Mouse (Mus musculus): Measurements from ENCODE around the gene Aoc2. TPM values are rescaled to one million over a fixed set of nuclear protein-coding genes. Genes with fewer than 3 reads are reported as not detected.

Gene Aoc2
- total and polyA plus RNA-seq, 3 experiments = 12.1 to 21.1 TPM; not detected in 1

GRCm38 (mm10) chr11:101349216-101349615 is 24.4 kb downstream of the Aoc2 start:
- TF ChIP-seq ZNF384 (IDR thresholded peaks at IDR 0.05; ENCODE audit: low read depth, low read length) (no peak), BHLHE40 (IDR thresholded peaks at IDR 0.05; ENCODE audit: borderline replicate concordance, low read depth, low read length) (no peak), MAZ (IDR thresholded peaks at IDR 0.05; ENCODE audit: low read depth, low read length) (no peak), JUND (IDR thresholded peaks at IDR 0.05; ENCODE audit: low read depth, low read length) (no peak), UBTF (IDR thresholded peaks at IDR 0.05; ENCODE audit: borderline replicate concordance, insufficient read depth, low read depth, low read length) (no peak), POLR2AphosphoS2 (IDR thresholded peaks at IDR 0.05; ENCODE audit: low read length) (no peak), MXI1 (IDR thresholded peaks at IDR 0.05; ENCODE audit: low read depth, low read length) (no peak), MAX (IDR thresholded peaks at IDR 0.05; ENCODE audit: low read length) (no peak), EP300 (IDR thresholded peaks at IDR 0.05; ENCODE audit: low read depth in 1 of 2, low read length in 2 of 2) (no peak), USF1 (IDR thresholded peaks at IDR 0.05; ENCODE audit: low read depth, low read length) (no peak), SIN3A (IDR thresholded peaks at IDR 0.05; ENCODE audit: low read length) (no peak), CHD1 (IDR thresholded peaks at IDR 0.05; ENCODE audit: low read depth, low read length) (no peak)
- H3K36me3 ChIP-seq (ENCODE audit: control insufficient read depth in 1 of 2, insufficient read depth in 2 of 2, low read length in 2 of 2) = no peaks in the 10 kb centered on the region
- peaks cover 0 to 2% of the 10 kb centered on the region in 2 experiments; a peak in 2 of 4 replicates for H3K27me3 ChIP-seq (ENCODE audit: control insufficient read depth in 1 of 2, insufficient read depth in 2 of 2, low read length in 2 of 2)
- H3K79me2 ChIP-seq (ENCODE audit: control insufficient read depth, insufficient read depth, low read length, poor library complexity) = no peaks in the 10 kb centered on the region
- no peak overlapping the region for H3K9ac ChIP-seq (ENCODE audit: control insufficient read depth, low read depth, low read length, poor library complexity, severe bottlenecking)
- H3K27ac ChIP-seq (ENCODE audit: control insufficient read depth, low read depth, low read length) = no peak overlapping the region
- no peaks in the 10 kb centered on the region for H3K9me3 ChIP-seq (replicated peaks; ENCODE audit: insufficient read depth, low read length)
- no peak overlapping the region for H3K4me3 ChIP-seq (ENCODE audit: control insufficient read depth in 1 of 2, insufficient read depth in 1 of 2, low read depth in 2 of 2, low read length in 2 of 2)
- no peaks in the 10 kb centered on the region for H3K4me1 ChIP-seq (ENCODE audit: control insufficient read depth in 1 of 2, insufficient read depth in 2 of 2, low read length in 2 of 2)
- no peak for DNase-seq (ENCODE audit: low read depth, low spot score)

GRCm38 (mm10) chr11:101351100-101351720 is 26.3 kb downstream of the Aoc2 start:
- no peaks in the 10 kb centered on the region for H3K4me1 ChIP-seq (ENCODE audit: control insufficient read depth in 1 of 2, insufficient read depth in 2 of 2, low read length in 2 of 2)
- TF ChIP-seq MEF2A (IDR thresholded peaks at IDR 0.05; ENCODE audit: extremely low read depth, insufficient replicate concordance, low read depth, low read length, poor library complexity, severe bottlenecking) (no peak), MXI1 (IDR thresholded peaks at IDR 0.05; ENCODE audit: low read depth, low read length) (no peak), CHD1 (IDR thresholded peaks at IDR 0.05; ENCODE audit: low read depth, low read length) (no peak), MYC (IDR thresholded peaks at IDR 0.05; ENCODE audit: low read depth, low read length) (no peak), RCOR1 (IDR thresholded peaks at IDR 0.05; ENCODE audit: low read depth, low read length) (no peak), EP300 (IDR thresholded peaks at IDR 0.05; ENCODE audit: low read depth in 1 of 2, low read length in 2 of 2) (no peak), ZC3H11A (IDR thresholded peaks at IDR 0.05; ENCODE audit: low read depth, low read length) (no peak), TBP (IDR thresholded peaks at IDR 0.05; ENCODE audit: low read depth, low read length) (no peak), USF2 (IDR thresholded peaks at IDR 0.05; ENCODE audit: borderline replicate concordance in 1 of 2, insufficient read depth in 1 of 2, low read depth in 1 of 2, low read length in 2 of 2) (no peak), HCFC1 (IDR thresholded peaks at IDR 0.05; ENCODE audit: low read depth, low read length) (no peak), UBTF (IDR thresholded peaks at IDR 0.05; ENCODE audit: borderline replicate concordance, insufficient read depth, low read depth, low read length) (no peak), MAX (IDR thresholded peaks at IDR 0.05; ENCODE audit: low read length) (no peak), BHLHE40 (IDR thresholded peaks at IDR 0.05; ENCODE audit: borderline replicate concordance, low read depth, low read length) (no peak), E2F4 (IDR thresholded peaks at IDR 0.05; ENCODE audit: borderline replicate concordance, low read depth, low read length) (no peak)

More at GRCm38 (mm10) chr11:101351100-101351720, 26.3 kb downstream of the Aoc2 start:
- H3K36me3 ChIP-seq (ENCODE audit: control insufficient read depth in 1 of 2, insufficient read depth in 2 of 2, low read length in 2 of 2) = no peaks in the 10 kb centered on the region
- H3K9me3 ChIP-seq (replicated peaks; ENCODE audit: insufficient read depth, low read length) = no peaks in the 10 kb centered on the region
- no peak overlapping the region for H3K27ac ChIP-seq (ENCODE audit: control insufficient read depth, low read depth, low read length)
- DNase-seq (ENCODE audit: low read depth, low spot score) = no peak
- H3K9ac ChIP-seq (ENCODE audit: control insufficient read depth, low read depth, low read length, poor library complexity, severe bottlenecking) = no peak overlapping the region
- no peaks in the 10 kb centered on the region for H3K79me2 ChIP-seq (ENCODE audit: control insufficient read depth, insufficient read depth, low read length, poor library complexity)
- H3K27me3 ChIP-seq (ENCODE audit: control insufficient read depth in 1 of 2, insufficient read depth in 2 of 2, low read length in 2 of 2) = peaks cover 2 to 8% of the 10 kb centered on the region in 2 experiments
- H3K4me3 ChIP-seq (ENCODE audit: control insufficient read depth in 1 of 2, insufficient read depth in 1 of 2, low read depth in 2 of 2, low read length in 2 of 2) = no peak overlapping the region
